Mouse (Mus musculus): ENCODE measurements around the gene Tbr1.

Gene Tbr1

DNA sequence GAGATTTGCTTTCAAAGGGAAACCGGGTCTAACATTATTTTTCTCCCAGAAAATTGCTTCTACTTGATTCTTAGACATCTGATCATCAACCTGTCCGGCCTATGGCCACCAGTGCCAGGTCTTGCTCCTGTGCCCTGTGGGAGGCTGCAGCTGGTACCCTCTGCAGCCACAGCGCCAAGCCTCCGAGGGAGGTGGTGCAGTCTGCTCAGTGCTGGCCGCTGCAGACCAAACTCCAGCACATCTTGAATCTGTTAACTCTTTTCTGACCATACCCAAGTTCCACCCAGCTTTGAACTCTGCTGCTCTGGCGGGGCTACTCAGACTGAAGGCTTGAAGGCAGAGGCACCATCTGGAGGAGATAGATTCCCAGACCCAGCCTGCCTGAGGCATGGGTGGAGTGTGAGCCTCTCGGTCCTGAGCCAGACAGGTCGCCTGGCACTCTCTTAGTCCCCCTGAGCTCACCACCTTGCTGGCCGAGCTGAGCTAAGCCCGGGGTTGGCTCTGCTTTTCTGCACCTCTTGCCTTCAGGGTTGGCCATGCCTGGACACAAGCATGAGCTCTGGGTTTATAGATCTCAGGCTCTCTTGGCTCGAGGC lies at the start of gene Tbr1:
Tbr1 (plus strand) TSS at position 275 of the 596 bp plus-strand sequence.
- no peak for DNase-seq (ENCODE audit: low spot score in 2 of 2)

DNA sequence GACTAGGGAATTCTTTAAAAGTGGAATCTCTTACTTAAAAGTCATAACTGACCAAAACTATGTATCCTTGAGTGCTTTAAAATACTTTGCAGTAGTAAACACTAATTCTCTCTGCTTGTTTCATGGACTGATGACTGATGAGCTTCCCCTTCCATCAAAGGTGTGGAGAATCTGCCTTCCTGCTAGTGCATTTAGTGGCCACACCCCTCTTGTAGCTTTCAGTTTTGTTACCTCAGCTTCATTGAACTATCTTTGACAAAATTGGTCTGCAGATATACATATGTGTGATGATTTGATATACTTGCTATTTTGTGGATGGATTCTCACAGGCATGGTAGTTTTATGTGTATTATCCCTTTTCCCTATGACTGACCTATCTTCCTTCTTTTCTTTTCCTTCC lies 47.7 kb upstream of the Tbr1 start:
- DNase-seq (ENCODE audit: low spot score in 2 of 2) = no peak

DNA sequence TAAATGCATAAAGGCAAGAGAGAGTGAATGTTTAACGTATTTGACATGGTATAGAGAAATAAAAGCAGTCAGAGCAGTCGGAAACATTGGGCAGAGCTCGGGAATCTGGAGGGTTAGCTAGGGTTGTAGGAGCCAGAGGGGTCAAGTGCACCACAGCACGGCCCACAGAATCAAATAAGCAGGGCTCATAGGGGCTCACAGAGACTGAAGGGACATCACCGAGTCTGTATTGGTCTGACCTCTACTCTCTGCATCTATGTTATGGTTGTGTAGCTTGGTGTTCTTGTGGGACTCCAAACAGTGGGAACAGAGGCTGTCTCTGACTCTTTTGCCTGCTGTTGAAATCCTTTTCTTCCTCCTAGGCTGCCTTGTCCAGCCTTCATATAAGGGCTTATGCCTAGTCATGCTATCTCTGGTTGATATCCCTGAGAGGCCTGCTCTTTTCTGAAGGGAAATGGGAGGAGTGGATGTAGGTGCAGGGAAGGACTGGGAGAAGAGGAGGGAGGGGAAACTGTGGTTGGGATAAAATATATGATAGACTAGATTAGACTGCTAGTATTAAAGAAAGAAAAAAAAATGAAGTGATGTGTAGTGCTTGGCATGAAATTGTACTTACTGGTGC lies 43.4 kb upstream of the Tbr1 start:
- DNase-seq (ENCODE audit: low spot score in 2 of 2) = no peak

DNA sequence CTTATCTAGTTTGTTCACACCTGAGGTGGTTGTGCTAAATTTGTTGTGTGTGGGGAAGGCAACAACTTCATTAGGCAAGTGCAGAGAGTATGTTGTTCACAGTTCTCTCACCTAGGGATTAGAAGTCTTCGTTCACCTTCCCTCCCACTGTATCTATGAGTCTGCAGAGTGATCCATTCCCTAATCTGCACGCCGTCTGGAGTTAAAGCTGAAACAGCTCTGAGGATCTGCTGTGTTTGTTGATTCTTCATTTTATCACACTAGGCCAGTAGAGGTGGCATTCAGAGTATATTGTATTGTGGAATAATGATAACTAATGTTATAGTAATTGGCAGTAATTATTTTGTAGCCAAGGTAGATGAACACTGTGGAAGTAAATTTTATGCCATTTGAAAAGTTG lies 42.7 kb upstream of the Tbr1 start:
- no peak for DNase-seq (ENCODE audit: low spot score in 2 of 2)

DNA sequence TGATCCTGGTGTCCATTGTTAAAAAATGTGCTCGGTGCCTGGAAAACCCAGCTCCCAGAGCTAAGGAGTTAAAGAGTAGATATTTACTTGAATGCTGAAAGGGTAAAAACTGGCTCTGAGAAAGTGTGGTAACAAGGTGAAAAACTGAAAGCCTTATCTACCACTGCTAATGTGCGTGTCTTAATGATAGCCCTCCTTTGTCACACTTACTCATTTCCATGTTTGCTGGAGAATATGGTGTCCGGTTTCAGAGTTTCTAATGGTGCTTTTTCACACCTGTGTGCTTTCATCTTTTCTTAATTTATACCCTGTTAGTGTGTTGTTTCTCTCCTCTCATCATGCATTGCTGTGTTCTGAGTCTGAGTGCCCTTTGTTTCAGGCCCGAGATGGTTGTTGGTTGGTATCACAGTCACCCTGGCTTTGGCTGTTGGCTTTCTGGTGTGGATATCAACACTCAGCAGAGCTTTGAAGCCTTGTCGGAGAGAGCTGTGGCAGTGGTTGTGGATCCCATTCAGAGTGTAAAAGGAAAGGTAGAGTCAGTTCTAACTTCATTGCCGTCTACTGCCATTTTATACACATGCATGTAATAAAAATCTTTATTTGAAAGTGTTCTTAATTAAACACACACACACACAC lies 38.1 kb upstream of the Tbr1 start:
- no peak for DNase-seq (ENCODE audit: low spot score in 2 of 2)

DNA sequence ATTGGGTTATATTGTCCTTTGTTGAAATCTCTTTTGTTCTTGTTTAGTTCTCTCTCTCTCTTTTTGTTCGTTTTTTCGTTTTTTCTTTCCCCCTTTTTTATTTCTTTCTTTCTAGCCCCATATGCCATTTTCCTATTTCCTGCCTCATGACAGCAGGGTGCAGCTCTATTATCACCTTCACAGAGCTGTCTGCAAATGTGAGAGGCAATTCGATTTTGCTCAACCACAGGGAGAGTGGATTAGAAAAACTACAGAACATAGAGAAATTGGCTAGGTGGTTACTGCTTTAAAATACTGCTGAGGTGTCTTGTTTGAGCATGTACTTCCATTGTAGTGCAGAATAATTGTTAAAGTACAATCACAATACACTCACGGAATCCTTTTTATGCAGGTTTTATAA lies 37.2 kb upstream of the Tbr1 start:
- DNase-seq (ENCODE audit: low spot score in 2 of 2) = no peak

DNA sequence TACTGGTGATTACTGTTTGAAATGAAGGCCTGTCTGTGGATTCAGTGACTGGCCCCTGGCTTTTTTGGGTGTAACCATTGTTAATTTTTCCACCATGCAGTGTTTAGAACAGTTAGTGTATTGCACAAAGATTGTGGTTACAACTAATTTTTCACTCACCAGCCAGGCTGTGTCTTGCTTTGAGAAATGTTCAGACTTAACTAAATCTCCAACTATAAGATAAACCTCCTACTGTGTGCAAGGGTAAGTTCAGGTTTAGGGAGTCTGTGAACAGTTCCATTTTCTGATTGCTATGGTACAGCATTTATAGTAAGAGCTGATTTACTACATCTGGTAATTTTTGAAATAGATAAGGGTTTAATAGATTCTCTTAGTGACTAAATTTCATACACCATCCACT lies 21.9 kb upstream of the Tbr1 start:
- DNase-seq (ENCODE audit: low spot score in 2 of 2) = no peak

DNA sequence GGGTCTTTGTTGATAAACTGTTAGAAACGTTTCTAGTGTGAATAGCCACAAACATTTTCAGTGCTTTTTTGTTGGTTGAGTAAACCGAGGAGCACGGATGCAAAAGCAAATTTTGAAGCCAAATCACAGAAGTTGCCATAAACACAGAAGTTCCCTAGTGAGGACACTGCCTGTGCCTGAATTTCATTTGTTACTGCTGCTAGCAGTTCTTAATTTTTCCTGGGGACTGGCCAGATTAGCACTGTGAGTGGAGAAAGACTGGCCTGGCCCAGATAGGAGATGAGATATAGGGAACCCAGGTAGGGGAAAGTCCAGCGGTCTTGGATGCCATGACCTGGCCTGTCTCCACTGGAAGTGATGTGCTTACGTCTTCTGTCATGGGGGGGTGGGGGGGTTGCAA lies 7.8 kb upstream of the Tbr1 start:
- no peak for DNase-seq (ENCODE audit: low spot score in 2 of 2)

DNA sequence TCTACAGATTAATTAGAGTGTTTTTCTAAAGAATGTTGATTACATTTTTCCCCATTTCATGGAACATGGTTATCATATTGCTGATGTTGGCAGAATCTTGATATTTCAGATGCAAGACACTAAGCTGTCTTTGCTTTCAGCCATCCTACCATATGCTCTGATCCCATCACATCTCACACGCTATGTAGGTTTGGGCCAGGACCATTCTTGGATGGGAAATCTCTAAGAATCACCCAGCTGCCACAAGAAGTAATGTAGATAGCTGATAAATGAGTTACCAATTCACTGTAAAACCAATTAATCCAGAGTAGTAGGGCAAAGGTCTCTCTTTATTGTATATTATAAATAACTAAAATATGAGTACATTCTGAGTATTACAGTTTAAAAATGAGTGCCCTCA lies 4.7 kb upstream of the Tbr1 start:
- no peak for DNase-seq (ENCODE audit: low spot score in 2 of 2)

DNA sequence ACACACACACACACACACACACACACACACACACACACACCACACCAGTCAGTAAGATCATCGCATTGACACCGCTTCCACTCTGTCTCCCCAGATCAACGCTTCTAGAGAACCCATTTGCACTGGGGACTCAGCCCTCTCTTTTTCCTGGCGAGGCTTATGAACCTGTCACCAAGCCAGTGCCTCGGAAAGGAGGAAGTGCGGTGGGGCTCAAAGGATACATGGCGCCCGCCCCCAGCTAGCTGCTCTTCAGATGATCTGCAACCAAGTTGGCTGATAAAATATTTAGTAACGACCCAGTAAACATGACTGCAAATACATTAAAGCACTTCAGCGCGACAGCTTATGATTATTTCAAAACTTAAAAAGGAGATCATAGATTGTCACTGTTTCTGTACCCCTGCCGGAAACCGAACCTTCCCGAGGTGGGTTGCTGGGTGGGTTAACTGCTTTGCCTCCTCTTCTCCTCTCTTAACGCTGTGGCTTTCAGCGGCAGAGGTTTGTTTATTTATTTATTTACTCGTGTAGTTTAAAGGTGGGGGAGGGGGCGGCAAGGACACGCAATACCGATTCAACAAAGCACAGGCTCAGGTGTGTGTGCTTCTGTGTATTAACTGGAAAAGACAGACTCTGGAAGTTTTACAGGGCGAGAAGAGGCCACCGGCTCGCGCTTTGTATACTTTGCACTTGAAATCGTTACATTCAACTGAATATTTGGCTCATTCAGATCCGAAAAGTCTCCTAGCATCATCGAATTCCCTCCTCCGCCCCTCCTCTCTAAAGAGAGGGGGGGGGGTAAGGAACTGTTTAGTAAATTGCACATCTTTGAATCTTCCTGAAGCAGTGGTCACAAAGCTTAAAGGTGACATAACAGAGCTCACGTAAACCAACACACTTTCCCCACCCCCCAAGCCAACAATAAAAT lies 975 bp downstream of the Tbr1 start:
- no peak for DNase-seq (ENCODE audit: low spot score in 2 of 2)

DNA sequence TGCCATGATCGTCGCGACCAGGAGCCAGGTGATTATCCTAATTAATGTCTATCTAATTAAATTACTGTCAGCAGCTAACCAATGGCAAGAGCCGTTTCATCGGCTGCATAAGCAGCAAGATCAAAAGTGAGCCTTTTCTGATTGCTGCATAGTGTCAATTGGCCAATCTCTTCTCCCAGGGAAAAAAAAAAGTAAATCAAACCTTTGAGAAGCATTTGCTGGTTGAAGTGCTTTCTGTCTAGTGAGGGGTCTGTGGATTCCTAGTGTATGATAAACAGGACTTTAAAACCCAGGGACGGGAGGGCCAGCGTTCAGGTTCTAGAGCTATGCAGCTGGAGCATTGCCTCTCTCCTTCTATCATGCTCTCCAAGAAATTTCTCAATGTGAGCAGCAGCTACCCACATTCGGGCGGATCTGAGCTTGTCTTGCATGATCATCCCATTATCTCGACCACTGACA lies 1.7 kb downstream of the Tbr1 start:
- no peak for DNase-seq (ENCODE audit: low spot score in 2 of 2)

DNA sequence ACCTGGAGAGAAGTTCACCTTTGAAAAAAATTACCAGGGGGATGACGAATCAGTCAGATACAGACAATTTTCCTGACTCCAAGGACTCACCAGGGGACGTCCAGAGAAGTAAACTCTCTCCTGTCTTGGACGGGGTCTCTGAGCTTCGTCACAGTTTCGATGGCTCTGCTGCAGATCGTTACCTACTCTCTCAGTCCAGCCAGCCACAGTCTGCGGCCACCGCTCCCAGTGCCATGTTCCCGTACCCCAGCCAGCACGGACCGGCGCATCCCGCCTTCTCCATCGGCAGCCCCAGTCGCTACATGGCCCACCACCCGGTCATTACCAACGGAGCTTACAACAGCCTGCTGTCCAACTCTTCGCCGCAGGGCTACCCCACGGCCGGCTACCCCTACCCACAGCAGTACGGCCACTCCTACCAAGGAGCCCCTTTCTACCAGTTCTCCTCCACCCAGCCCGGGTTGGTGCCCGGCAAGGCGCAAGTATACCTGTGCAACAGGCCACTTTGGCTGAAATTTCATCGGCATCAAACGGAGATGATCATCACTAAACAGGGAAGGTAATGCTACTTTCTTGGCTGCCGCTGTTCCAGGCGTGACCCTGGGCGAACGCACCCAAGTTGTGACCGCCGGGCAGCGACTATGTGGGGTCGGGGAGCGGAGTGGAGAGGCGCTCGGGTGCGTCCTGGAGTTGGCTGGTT lies 2.3 kb downstream of the Tbr1 start:
- DNase-seq (ENCODE audit: low spot score in 2 of 2) = no peak

DNA sequence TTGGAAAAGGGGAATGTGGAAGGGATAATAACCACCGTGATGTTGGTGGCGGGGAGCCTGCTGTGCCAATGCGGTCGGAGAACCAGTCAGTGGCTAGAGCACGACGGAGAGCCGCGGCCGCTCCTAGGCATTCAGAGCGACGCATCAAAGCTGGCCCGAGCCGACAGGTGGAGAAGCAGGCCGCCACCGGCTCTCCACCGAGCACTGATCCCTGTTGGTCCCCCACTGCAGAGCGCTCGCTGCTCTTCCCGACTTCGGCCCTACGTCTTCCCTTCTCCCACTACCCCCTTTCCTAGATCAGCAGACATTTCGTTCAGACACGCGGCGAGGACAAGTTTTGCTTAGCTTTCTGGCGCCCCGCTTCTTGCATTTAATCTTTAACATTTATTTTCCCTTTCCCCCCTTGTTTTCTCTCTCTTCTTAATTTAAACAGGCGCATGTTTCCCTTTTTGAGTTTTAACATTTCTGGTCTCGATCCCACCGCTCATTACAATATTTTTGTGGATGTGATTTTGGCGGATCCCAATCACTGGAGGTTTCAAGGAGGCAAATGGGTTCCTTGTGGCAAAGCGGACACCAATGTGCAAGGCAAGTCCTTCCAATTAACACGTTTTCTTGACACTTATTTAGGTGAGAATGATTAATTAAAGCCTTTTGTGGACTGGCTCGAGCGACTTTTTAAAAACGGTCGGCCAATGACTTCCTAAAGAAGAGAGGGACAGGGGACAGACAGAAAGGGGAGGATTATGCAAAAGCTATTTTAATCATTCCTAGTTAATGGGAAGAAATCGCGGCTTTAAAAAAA lies 3.0 kb downstream of the Tbr1 start:
- no peak for DNase-seq (ENCODE audit: low spot score in 2 of 2)

DNA sequence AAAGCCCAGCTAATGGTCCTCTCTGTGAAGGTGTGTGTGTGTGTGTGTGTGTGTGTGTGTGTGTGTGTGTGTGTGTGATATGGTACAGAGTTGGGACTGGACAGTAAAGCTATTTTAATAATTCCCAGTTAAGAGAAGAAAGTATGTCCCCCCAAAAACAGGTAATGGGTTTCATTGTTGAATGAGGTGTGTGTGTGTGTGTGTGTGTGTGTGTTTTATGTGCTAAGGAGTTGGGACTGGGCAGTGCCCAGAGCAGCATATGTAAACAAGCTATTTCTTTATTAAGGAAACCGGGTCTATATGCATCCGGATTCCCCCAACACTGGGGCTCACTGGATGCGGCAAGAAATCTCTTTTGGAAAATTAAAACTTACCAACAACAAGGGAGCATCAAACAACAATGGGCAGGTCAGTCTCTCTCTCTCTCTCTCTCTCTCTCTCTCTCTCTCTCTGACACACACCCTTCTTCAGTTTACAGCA lies 3.7 kb downstream of the Tbr1 start:
- no peak for DNase-seq (ENCODE audit: low spot score in 2 of 2)

DNA sequence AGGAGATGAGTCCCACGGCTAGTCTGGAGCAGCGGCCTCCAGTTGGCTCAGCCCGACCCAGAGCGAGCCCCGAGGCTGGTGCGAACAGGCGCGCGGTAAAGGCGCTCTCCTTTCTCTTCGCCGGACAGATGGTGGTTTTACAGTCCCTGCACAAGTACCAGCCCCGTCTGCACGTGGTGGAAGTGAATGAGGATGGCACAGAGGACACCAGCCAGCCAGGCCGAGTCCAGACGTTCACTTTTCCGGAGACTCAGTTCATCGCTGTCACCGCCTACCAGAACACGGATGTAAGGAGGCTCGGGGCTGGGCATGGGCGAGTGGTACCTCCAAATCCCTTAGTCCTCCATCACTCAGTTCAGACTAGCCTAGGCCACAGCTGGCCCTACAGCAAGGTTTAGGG lies 4.4 kb downstream of the Tbr1 start:
- no peak for DNase-seq (ENCODE audit: low spot score in 2 of 2)

DNA sequence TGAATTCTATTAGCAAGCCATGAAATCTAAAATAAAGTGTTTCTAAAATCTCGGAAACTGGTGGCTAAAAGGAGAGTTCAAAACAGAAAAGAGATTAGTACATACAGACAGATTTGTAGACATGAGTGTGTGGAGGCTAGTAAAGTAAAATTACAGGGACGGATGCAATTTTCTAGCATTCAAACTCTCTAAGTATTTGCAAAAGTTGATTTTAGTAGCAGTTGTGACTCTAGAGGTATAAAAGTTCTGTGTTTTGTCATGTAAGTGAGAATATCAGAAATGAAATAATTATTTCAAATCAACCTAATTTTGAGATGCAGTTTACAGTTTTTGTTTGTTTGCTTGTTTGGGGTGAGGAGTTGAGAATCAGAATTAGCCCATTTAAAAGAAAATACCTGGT lies 5.1 kb downstream of the Tbr1 start:
- DNase-seq (ENCODE audit: low spot score in 2 of 2) = no peak

DNA sequence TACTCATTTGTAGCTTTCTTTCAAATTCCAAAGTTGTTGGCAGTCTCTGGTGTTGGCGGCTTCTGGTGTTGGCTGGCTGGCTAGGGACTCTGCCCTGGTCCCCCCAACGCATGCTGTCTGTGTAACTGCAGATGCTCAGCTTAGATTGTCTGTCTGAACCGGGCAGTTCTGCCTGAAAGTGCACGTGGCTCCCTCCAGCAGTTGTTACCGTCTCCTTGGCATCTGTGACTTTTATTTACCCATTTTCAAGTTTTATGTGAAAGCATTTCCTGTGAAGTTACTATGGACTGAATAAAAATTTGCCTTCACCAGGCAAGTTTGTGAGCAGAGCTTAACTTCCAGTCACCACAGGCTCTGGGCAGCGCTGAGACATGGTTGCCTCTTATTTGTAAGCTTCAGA lies 6.0 kb downstream of the Tbr1 start:
- no peak for DNase-seq (ENCODE audit: low spot score in 2 of 2)

DNA sequence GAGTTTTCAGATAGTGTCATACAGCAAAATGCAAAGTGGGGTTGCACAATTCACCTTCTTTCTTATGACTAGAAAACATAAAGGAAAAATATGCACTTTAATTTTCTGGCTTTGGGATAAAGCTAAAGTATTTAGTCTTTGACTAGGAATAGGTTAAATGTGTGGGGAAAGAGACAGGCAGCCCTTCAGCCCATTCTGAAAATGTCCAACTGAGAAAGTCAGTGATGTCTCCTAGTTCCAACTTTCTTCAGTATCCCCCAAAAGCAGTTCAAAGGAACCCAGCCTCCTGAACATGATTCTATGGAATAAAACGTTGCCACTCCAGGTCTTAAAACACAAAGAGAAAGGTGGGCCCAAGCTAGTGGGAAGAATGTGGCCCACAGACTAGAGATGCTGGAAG lies 6.7 kb downstream of the Tbr1 start:
- DNase-seq (ENCODE audit: low spot score in 2 of 2) = no peak

DNA sequence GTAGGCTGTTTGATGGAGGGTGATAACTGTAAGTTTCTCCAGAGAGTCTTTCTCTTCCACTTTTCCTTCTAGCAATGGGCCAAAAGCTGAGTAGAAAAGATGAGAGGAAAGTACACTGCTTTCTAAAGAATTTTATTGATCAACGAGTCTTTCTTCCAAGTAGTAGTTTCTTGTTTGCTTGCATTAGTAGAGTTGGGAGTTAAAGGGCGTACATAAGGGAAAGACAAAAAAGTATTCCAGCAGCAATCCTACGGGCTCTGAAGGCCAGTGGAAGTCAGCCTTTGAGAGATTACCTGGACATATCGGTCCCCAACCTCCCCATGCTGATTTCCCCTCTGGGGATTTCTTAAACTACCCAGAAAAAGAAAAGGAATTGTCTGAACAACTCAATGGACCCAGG lies 8.0 kb downstream of the Tbr1 start:
- DNase-seq (ENCODE audit: low spot score in 2 of 2) = no peak

DNA sequence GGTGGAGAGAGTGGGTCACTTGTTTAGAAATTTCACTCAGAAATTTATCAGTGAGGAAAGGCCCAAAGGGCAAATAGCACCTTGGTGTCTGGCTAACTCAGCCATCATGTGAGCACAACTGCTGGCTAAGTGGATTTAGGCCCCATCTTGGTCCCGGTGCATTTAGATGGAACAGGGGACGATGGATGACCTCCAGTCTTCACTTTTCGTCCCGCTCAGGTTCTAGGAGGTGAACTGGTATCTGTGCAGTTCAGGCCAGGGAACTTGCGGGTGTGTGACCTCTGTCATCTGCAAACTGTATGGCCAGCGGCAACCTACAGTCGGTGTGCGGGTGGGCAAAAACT lies 8.4 kb downstream of the Tbr1 start:
- no peak for DNase-seq (ENCODE audit: low spot score in 2 of 2)
